Mouse (Mus musculus) thymus, postnatal 36 days (tissue): ENCODE measurements around the gene Ms4a2.

ENCODE experiments used
- DNase-seq, 2 experiments: peaks; one replicate each; pipeline ENCODE4 v3.0.0; 2022; ENCODE audit warnings: mixed read lengths in 2 of 2

Gene Ms4a2

DNA sequence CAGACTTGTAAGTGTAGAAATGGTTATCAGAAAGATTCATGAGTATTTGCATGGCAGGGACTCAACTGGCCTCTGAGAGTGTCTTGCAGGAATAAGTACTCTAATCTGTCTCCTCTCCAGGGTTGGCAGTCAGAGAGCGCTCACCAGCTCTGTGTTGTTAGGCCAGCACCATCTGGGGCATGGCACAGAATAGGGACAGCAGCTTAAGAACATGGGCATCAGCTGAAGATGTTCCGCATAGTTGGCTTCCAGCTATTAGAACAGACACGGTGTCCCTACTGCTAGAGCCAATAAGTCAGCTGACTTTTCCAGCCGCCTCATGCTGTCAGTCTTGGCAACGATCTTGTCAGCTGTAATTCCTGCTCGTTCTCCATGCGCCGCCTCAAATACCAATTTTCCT is 48.6 kb downstream of the Ms4a2 start:
- DNase-seq = no peak
